Mouse (Mus musculus) embryonic facial prominence, embryonic 14.5 days (tissue): ENCODE data around the gene Rps6ka3. TPM values are rescaled to one million over a fixed set of nuclear protein-coding genes. Genes with fewer than 3 reads are reported as not detected.

ENCODE experiments used
- ATAC-seq: fragments of 200-750 bp; cut with Nextera tagmentation; 2 replicates; pipeline ENCODE4 v1.8.0; 2017; ENCODE audit warnings: low read depth, moderate number of reproducible peaks, moderate TSS enrichment
- DNase-seq: peaks from one replicate; pipeline ENCODE4 v3.0.0-alpha.2; 2015; ENCODE audit warnings: low spot score
- H3K27ac ChIP-seq: fragments of 300-500 bp; sonication (generic); replicated peaks from 2 replicates; pipeline ENCODE4 v1.5.1; 2014; ENCODE audit warnings: low read depth, mild to moderate bottlenecking, low read length, moderate library complexity
- H3K27me3 ChIP-seq: fragments of 300-500 bp; sonication (generic); replicated peaks from 2 replicates; pipeline ENCODE4 v1.6.1; 2014; ENCODE audit warnings: low read length; ENCODE audit not compliant: control insufficient read depth, insufficient read depth
- H3K36me3 ChIP-seq: fragments of 300-500 bp; sonication (generic); 2 replicates; pipeline ENCODE4 v1.6.1; 2014; ENCODE audit warnings: low read length, mixed read lengths; ENCODE audit not compliant: control insufficient read depth, insufficient read depth
- H3K4me1 ChIP-seq: fragments of 300-500 bp; sonication (generic); 2 replicates; pipeline ENCODE4 v1.6.1; 2014; ENCODE audit warnings: antibody characterized with exemption, low read length; ENCODE audit not compliant: control insufficient read depth, insufficient read depth
- H3K4me2 ChIP-seq: fragments of 300-500 bp; sonication (generic); 2 replicates; pipeline ENCODE4 v1.6.1; 2014; ENCODE audit warnings: low read depth, mild to moderate bottlenecking, low read length, moderate library complexity, mixed read lengths
- H3K4me3 ChIP-seq: fragments of 300-500 bp; sonication (generic); 2 replicates; pipeline ENCODE4 v1.5.1; 2014; ENCODE audit warnings: low read depth, mild to moderate bottlenecking, low read length
- H3K9ac ChIP-seq: fragments of 300-500 bp; sonication (generic); 2 replicates; pipeline ENCODE4 v1.6.1; 2014; ENCODE audit warnings: low read depth, mild to moderate bottlenecking, low read length, moderate library complexity, mixed read lengths
- H3K9me3 ChIP-seq: fragments of 300-500 bp; sonication (generic); 2 replicates; pipeline ENCODE4 v1.6.1; 2016; ENCODE audit warnings: low read length; ENCODE audit not compliant: control insufficient read depth
- WGBS: fragments of 180-500 bp; shearing (Covaris S2); extraction: QIAGEN DNeasy Blood & Tissue Kit; methylation state at CpG from one replicate; pipeline ENCODE4 v1.1.7; 2014; 5-methylcytosine and 5-hydroxymethylcytosine counted together
- polyA plus RNA-seq: library from polyadenylated mRNA; unstranded; fragments of >200 nt; fragmentation: Nextera tagmentation; extraction: Ambion mirVana; gene quantifications from 2 replicates; pipeline ENCODE4 v1.2.1, GENCODE M21; 2014

Rps6ka3 gene
- polyA plus RNA-seq, 1 experiment from 2014 or later: 11.1 TPM

DNA sequence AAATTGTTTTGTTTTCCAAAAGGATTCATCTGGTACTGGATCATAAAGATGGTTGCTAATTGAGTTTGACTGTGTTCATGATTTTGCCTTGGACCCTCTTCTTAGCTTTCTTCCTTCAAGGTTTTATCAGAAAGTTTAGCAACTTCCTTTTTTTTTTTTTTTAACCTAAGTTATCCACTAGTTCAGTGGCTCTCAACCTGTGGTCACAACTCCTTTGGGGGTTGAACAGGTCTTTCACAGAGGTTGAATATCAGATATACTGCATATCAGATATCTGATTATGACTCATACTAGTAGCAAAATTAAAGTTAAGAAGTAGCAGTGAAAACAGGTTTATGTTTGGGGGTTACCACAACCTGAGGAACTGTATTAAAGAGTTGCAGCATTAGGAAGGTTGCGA is 85.8 kb downstream of the Rps6ka3 start:
- Histone ChIP-seq H3K9me3 (no peaks in the 10 kb centered on the region), H3K4me2 (no peak overlapping the region), H3K27me3 (no peaks in the 10 kb centered on the region; the same call in 1 of the 2 replicates), H3K27ac (no peak overlapping the region), H3K4me1 (no peaks in the 10 kb centered on the region), H3K36me3 (no peaks in the 10 kb centered on the region), H3K9ac (no peak overlapping the region), H3K4me3 (no peak overlapping the region)
- DNase-seq: no peak
- WGBS: 92% methylated on average over 1 of the region's 1 CpGs
- no peak for ATAC-seq

DNA sequence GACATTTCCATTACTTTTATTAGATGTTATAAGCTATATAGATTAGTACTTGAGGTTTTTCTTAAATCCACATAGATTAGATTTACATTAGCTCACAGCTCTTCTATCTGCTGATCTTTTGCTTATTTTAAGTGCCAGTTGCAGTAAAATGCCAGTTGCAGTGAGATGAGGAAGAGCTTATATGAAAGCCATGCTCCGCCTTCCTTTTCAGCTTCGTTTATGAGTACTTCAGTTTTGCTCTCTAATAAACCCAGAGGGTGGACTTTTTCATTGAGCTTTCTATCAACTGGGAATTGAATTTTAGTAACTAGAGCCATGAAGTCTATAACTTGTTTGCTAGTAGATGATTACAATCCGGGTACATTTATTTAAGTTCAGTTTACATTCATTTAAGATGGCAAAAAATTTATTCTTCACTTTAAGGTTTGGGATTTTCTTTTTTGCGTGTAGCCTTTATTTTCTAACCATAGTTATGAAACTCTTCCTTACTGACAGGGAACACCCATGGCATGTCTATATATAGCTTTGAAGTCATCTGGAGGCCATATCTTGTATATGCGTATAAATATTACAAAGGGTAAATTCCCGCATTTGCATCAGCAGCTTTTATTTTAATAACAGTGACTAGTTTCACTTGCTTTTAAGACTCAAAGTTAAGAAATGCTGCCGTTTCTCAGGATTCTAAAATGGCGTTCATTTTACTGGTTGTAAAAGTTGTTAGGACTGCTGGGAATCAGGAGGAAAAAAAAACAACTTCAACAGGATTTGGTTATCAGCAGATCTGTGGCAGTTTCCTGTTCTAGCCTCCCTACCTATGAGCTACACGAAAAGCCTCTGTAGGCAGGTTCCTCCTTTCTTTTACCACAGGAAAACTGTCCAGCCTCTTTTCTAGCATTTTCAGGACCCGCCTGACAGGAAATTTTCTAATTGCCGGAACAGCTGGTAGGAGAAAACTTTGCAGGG is 92.5 kb downstream of the Rps6ka3 start:
- no peaks in the 10 kb centered on the region for H3K9me3 ChIP-seq
- ATAC-seq (no peak), DNase-seq (peak; percentile 2)
- H3K36me3 ChIP-seq: no peaks in the 10 kb centered on the region
- no peak overlapping the region for H3K4me3 ChIP-seq
- WGBS: 70% methylated on average over 11 of the region's 11 CpGs
- no peak overlapping the region for H3K4me2 ChIP-seq
- no peaks in the 10 kb centered on the region for H3K4me1 ChIP-seq
- no peak overlapping the region for H3K27ac ChIP-seq
- no peaks in the 10 kb centered on the region for H3K27me3 ChIP-seq
- H3K9ac ChIP-seq: no peak overlapping the region

DNA sequence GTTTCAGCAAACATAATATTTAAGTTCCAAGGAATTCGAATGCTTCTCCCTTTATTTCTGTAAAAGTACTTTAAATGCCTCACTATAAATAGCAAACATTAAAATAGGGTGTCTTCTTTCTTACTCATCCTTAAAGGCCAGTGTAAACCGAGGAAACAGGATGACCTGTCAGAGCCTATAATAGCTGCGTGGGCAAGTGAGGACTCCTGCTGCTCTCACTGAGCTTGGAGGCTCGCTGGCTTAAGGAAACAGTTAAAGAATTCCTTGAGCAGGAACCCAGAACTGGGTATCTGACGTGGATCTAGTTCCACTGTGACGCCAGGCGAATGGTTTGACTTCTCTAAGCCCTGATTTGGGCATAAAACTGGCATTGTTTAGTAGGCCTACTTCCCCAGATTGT is 105.2 kb downstream of the Rps6ka3 start:
- H3K36me3 ChIP-seq: no peaks in the 10 kb centered on the region
- no peak overlapping the region for H3K27ac ChIP-seq
- no peaks in the 10 kb centered on the region for H3K9me3 ChIP-seq
- no peaks in the 10 kb centered on the region for H3K4me1 ChIP-seq
- no peak overlapping the region for H3K4me2 ChIP-seq
- 71% methylated on average over 7 of the region's 7 CpGs for WGBS
- H3K4me3 ChIP-seq: no peak overlapping the region
- no peak overlapping the region for H3K9ac ChIP-seq
- no peak for ATAC-seq
- no peak for DNase-seq
- no peaks in the 10 kb centered on the region for H3K27me3 ChIP-seq

DNA sequence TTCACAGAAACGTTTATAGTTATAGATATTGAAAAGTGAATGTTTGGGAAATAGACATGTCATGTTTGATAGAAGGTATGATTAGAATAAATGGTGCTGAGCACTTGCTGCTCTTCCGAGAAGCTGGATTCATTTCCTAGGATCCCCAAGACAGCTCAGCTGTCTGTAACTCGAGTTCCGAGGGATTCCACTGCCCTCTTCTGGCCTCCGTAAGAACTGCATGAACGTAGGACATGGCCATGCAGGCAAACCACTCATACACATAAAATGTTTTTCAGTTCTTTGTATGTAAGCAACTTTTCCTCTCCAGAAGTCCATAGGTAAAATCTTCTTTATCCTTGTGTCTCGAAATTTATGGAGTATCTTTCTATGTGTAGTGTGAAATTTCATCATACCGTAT is 111.2 kb downstream of the Rps6ka3 start:
- no peak overlapping the region for H3K4me3 ChIP-seq
- H3K27me3 ChIP-seq: no peaks in the 10 kb centered on the region
- H3K36me3 ChIP-seq: no peaks in the 10 kb centered on the region
- H3K27ac ChIP-seq: no peak overlapping the region
- WGBS: 19% methylated on average over 8 of the region's 8 CpGs
- H3K9me3 ChIP-seq: no peaks in the 10 kb centered on the region
- ATAC-seq (no peak; the same call in 1 of the 2 replicates), DNase-seq (peak; percentile 31)
- no peak overlapping the region for H3K4me2 ChIP-seq
- no peaks in the 10 kb centered on the region for H3K4me1 ChIP-seq
- H3K9ac ChIP-seq: no peak overlapping the region

DNA sequence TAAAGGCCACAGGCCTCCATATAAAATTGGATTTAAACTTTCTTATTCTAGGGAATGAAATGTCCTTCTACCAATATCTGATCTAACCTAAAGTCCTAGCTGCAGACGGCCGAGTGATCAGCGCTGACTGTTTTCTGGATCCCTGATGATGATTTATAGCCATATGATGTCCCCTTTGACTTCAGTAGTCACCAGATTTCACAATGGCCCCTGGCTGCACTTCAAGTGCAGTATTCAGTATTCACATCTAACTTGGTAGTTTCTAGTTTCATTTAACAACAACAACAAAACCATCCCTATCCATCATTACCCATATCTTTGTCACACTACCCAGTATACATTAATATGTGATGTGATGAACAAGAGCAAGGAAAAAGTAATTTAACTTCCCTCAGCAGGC is 154.4 kb downstream of the Rps6ka3 start:
- no peaks in the 10 kb centered on the region for H3K4me1 ChIP-seq
- no peak overlapping the region for H3K9ac ChIP-seq
- H3K36me3 ChIP-seq: peaks cover 12% of the 10 kb centered on the region; the same call in 1 of the 2 replicates
- H3K27ac ChIP-seq: no peak overlapping the region
- H3K4me3 ChIP-seq: no peak overlapping the region
- DNase-seq (no peak), ATAC-seq (no peak)
- no peaks in the 10 kb centered on the region for H3K9me3 ChIP-seq
- 75% methylated on average over 3 of the region's 3 CpGs for WGBS
- H3K27me3 ChIP-seq: no peaks in the 10 kb centered on the region
- H3K4me2 ChIP-seq: no peak overlapping the region

DNA sequence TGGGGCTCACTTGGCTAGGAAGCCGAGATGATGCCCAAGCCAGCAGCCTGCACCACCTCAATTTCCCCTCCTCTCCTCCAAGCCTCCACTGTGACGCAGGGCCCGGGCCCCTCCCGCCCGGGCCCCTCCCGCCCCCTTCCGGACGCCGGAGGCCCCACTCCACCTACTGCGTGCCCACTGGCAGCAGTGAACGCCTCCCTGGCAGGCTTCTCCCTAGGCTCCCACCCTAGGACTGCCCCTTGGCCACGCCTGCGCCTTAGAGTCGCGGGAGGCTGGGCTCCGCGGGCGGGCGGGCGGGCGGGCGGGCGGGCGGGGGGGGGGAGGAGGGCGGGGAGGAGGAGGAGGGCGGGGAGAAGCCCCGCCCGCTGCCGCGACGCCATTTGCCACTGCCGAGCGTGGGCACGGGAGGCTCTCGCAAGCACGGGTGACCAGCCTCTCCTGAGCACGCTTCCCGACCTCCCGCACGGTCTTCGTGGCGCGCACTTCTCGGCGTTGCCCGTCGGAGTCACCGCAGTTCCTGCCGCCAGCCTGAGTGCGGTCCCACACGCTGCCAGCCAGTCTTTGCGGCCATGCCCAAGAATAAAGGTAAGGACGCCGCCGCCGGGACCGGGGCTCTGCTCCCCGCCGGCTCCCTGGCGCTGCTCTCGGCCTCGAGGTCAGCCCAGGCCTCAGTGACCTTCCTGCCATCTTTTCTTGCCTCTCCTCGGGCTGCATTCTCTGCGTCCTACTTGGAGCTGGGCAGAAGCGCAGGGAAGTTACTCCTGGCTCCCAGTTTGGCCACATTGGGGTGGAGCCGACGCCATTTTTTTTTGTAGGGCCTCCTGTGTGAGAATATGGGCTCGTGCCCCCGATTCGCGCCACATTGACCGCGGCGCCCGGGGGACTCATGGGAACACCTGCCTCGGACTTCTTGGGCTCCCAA is 162.0 kb downstream of the Rps6ka3 start, which contains the start of gene Eif1ax:
TSS of gene Eif1ax (plus strand) at position 348 of the 922 bp plus-strand sequence.
- H3K4me3 ChIP-seq: peak within 1 kb of the TSS; percentile 61
- DNase-seq: peak; percentile 94
- peak within 1 kb of the TSS; percentile 59 for H3K4me2 ChIP-seq
- no peaks in the 10 kb centered on the region for H3K27me3 ChIP-seq
- H3K9ac ChIP-seq: peak within 1 kb of the TSS; percentile 73
- H3K4me1 ChIP-seq: no peaks in the 10 kb centered on the region
- WGBS: 28% methylated on average over 44 of the region's 76 CpGs
- no peaks in the 10 kb centered on the region for H3K9me3 ChIP-seq
- H3K27ac ChIP-seq: peak within 1 kb of the TSS; percentile 80
- no peaks in the 10 kb centered on the region for H3K36me3 ChIP-seq
- peak; percentile 99 for ATAC-seq

DNA sequence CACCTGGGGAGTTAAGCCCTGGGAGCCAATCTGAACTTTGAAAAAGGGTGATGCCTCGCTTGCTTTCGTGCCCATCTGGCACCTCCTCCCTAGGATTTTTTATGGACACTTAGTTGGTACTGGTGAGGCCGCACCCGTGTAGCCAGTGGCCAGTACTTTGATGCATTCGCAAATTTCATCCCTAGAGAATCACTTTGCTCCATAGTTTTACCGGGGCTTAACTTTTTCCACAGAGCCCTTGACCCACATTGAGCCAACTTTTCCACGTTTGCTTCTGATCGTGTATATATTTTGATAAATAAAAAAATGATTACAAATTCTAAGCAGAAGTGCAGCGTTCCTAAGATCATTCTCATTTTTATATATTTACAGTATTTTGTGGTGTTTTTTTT is 162.6 kb downstream of the Rps6ka3 start:
- Histone ChIP-seq H3K4me2 (peak overlapping the region; percentile 59), H3K36me3 (0 out of 2 replicates have a peak, but pooled peaks cover 2% of the 10 kb centered on the region), H3K4me1 (no peaks in the 10 kb centered on the region), H3K9ac (peak overlapping the region; percentile 73), H3K27me3 (no peaks in the 10 kb centered on the region), H3K9me3 (no peaks in the 10 kb centered on the region), H3K4me3 (peak overlapping the region; percentile 61), H3K27ac (0 out of 2 replicates have a peak overlapping the region, but pooled peaks have one; percentile 80)
- no peak for ATAC-seq
- WGBS: 27% methylated on average over 9 of the region's 9 CpGs
- no peak for DNase-seq

DNA sequence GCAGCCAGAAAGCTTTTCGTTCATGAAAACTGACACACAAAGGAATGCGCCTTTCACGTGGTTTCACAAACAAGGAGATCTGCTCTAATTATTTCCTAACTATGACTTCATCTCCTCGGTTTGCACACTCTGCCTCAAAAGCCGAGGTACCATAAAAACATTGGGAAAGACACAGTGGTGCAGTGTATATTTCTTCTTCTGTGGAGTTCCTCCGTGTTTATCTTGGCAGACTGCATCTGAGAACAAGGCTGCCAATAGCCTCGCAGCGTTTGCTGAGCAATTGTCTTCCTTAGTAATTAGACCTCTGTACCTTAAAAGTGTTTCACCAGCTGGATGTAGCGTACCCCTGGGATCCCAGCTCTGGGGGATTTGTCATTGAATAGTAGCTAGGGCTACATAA is 177.0 kb downstream of the Rps6ka3 start:
- Histone ChIP-seq H3K4me3 (no peak overlapping the region), H3K27me3 (no peaks in the 10 kb centered on the region; the same call in 1 of the 2 replicates), H3K36me3 (peaks cover 19% of the 10 kb centered on the region), H3K4me1 (no peaks in the 10 kb centered on the region), H3K4me2 (no peak overlapping the region), H3K9me3 (no peaks in the 10 kb centered on the region), H3K27ac (no peak overlapping the region), H3K9ac (no peak overlapping the region)
- ATAC-seq (no peak), DNase-seq (peak; percentile 24)
- 77% methylated on average over 9 of the region's 9 CpGs for WGBS
